In the genomic region with DNA sequence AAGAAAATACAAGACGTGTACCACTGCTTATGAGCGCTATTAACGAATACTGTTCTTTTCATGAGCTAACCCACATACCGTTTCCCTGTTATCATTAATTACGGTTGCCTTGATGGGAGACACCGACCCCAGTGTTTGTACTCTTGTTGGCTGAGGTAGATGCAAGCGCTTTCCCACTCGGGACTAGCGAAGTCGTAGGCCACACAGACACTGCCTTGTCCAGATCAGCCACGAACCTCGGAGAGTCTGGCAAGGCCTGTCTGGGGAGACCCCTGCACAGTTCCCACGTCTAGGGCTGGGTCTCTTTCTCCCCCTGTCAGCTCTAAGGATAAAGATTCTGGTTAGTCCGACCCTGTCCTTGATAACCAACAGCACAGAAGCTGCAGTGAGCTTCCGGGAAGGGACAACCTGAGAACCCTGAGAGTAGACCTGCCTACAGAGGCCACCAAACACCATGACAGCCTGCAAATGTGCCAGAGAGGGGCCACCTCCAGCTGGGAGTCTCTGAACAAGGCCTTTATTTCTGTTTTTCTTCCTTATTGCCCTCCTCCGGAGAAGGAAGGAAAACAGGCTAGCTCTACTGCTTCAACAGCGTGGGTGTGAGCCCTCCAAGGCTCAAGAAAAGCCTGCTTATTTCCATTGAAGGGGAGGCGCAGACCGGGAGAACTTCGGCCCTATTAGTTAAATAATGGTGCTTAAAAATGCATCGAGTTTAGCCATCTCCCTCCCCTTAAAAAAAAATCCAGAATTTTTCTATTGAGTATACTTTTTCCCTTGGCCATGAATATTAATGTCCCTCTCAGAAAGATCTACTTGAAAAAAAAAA, we compare ENCODE assay signal across 17 mouse cellular contexts.
DNase-seq lines count a peak whose midpoint lies in the region; ATAC-seq lines count a peak whose summit lies in the region.
"Had no signal": no experiment of that assay in that cellular context is flagged by ENCODE, and none has a peak within 500 bp of the region (broad histone marks: within the 10 kb centered on the region; RNA-seq: fewer than 3 reads in every experiment).

No protein-coding gene starts in this region.

- ATAC-seq in neural tube, embryonic 11.5 days (ENCODE audit: insufficient read depth, low FRiP score, low TSS enrichment), result no peak
- ATAC-seq in hindbrain, embryonic 14.5 days (ENCODE audit: low FRiP score), result no peak
- ATAC-seq in midbrain, embryonic 12.5 days (ENCODE audit: low FRiP score, low read depth), result no peak
- ATAC-seq in liver, embryonic 12.5 days, result no peak

- no peaks in the 10 kb centered on the region for H3K36me3 ChIP-seq in neural tube, embryonic 11.5 days (ENCODE audit: control insufficient read depth, insufficient read depth, low read length)
- H3K36me3 ChIP-seq in hindbrain, embryonic 14.5 days (replicated peaks; ENCODE audit: control insufficient read depth, insufficient read depth), result no peaks in the 10 kb centered on the region
- no peaks in the 10 kb centered on the region for H3K36me3 ChIP-seq in midbrain, embryonic 12.5 days
- H3K36me3 ChIP-seq in liver, embryonic 12.5 days, result no peaks in the 10 kb centered on the region
- no peaks in the 10 kb centered on the region for H3K36me3 ChIP-seq in limb, embryonic 10.5 days
- H3K36me3 ChIP-seq: heart, embryonic 10.5 days; lung, embryonic 15.5 days had no signal

- H3K27ac ChIP-seq in neural tube, embryonic 11.5 days (ENCODE audit: low read depth, low read length), result peak overlapping the region; percentile 28; the same call in 1 of the 2 replicates
- peak overlapping the region; percentile 93 for H3K27ac ChIP-seq in hindbrain, embryonic 14.5 days
- peak overlapping the region; percentile 88 for H3K27ac ChIP-seq in midbrain, embryonic 12.5 days (replicated peaks)
- no peak overlapping the region for H3K27ac ChIP-seq in liver, embryonic 12.5 days
- no peak overlapping the region for H3K27ac ChIP-seq in limb, embryonic 10.5 days
- H3K27ac ChIP-seq: heart, embryonic 10.5 days; kidney, postnatal 0 days; lung, embryonic 15.5 days had no signal

- H3K27me3 ChIP-seq in neural tube, embryonic 11.5 days (ENCODE audit: control insufficient read depth, insufficient read depth, low read length), result no peaks in the 10 kb centered on the region
- H3K27me3 ChIP-seq in hindbrain, embryonic 14.5 days (ENCODE audit: control insufficient read depth, insufficient read depth, low read length), result no peaks in the 10 kb centered on the region
- no peaks in the 10 kb centered on the region for H3K27me3 ChIP-seq in midbrain, embryonic 12.5 days
- peaks cover 4% of the 10 kb centered on the region; the same call in 1 of the 2 replicates for H3K27me3 ChIP-seq in liver, embryonic 12.5 days (replicated peaks)
- H3K27me3 ChIP-seq in limb, embryonic 10.5 days (ENCODE audit: low read depth, poor library complexity, severe bottlenecking), result peaks cover 45% of the 10 kb centered on the region
- H3K27me3 ChIP-seq: lung, embryonic 15.5 days had no signal

- H3K9me3 ChIP-seq in neural tube, embryonic 11.5 days (ENCODE audit: control insufficient read depth, low read length), result no peaks in the 10 kb centered on the region
- no peaks in the 10 kb centered on the region for H3K9me3 ChIP-seq in hindbrain, embryonic 14.5 days (ENCODE audit: control insufficient read depth, low read length)
- H3K9me3 ChIP-seq in midbrain, embryonic 12.5 days, result no peaks in the 10 kb centered on the region
- no peaks in the 10 kb centered on the region for H3K9me3 ChIP-seq in liver, embryonic 12.5 days (replicated peaks)
- no peaks in the 10 kb centered on the region for H3K9me3 ChIP-seq in limb, embryonic 10.5 days (replicated peaks)
- H3K9me3 ChIP-seq: heart, embryonic 10.5 days; lung, embryonic 15.5 days had no signal

- 54% methylated on average over 21 of the region's 21 CpGs for WGBS in neural tube, embryonic 11.5 days
- 34% methylated on average over 21 of the region's 21 CpGs for WGBS in hindbrain, embryonic 14.5 days
- 53% methylated on average over 21 of the region's 21 CpGs for WGBS in midbrain, embryonic 12.5 days
- WGBS in liver, embryonic 12.5 days (ENCODE audit: insufficient replicate concordance), result 68% methylated on average over 21 of the region's 21 CpGs
- 75% methylated on average over 21 of the region's 21 CpGs for WGBS in limb, embryonic 10.5 days

- H3K4me1 ChIP-seq in neural tube, embryonic 11.5 days (ENCODE audit: control insufficient read depth, insufficient read depth, low read length), result peaks cover 9% of the 10 kb centered on the region; the same call in 1 of the 2 replicates
- H3K4me1 ChIP-seq in hindbrain, embryonic 14.5 days (replicated peaks; ENCODE audit: control insufficient read depth, insufficient read depth, low read length), result peaks cover 33% of the 10 kb centered on the region
- H3K4me1 ChIP-seq in midbrain, embryonic 12.5 days, result peaks cover 40% of the 10 kb centered on the region
- H3K4me1 ChIP-seq in liver, embryonic 12.5 days, result no peaks in the 10 kb centered on the region
- peaks cover 4% of the 10 kb centered on the region; the same call in 1 of the 2 replicates for H3K4me1 ChIP-seq in limb, embryonic 10.5 days
- H3K4me1 ChIP-seq: lung, embryonic 15.5 days had no signal

- no peak overlapping the region for H3K4me2 ChIP-seq in neural tube, embryonic 11.5 days (ENCODE audit: low read depth)
- peak overlapping the region; percentile 43 for H3K4me2 ChIP-seq in hindbrain, embryonic 14.5 days (replicated peaks)
- H3K4me2 ChIP-seq in midbrain, embryonic 12.5 days (replicated peaks), result 0 out of 2 replicates have a peak overlapping the region, but pooled peaks have one; percentile 19
- H3K4me2 ChIP-seq in liver, embryonic 12.5 days, result no peak overlapping the region

- H3K4me3 ChIP-seq in neural tube, embryonic 11.5 days (ENCODE audit: low read depth, low read length), result no peak overlapping the region
- no peak overlapping the region for H3K4me3 ChIP-seq in hindbrain, embryonic 14.5 days (replicated peaks; ENCODE audit: low read length)
- H3K4me3 ChIP-seq in midbrain, embryonic 12.5 days, result no peak overlapping the region
- no peak overlapping the region for H3K4me3 ChIP-seq in liver, embryonic 12.5 days
- no peak overlapping the region for H3K4me3 ChIP-seq in limb, embryonic 10.5 days
- H3K4me3 ChIP-seq: heart, embryonic 10.5 days; lung, embryonic 15.5 days had no signal

- H3K9ac ChIP-seq in neural tube, embryonic 11.5 days (ENCODE audit: low read length), result no peak overlapping the region
- no peak overlapping the region for H3K9ac ChIP-seq in hindbrain, embryonic 14.5 days
- H3K9ac ChIP-seq in midbrain, embryonic 12.5 days (replicated peaks), result no peak overlapping the region; the same call in 1 of the 2 replicates
- no peak overlapping the region for H3K9ac ChIP-seq in liver, embryonic 12.5 days
- H3K9ac ChIP-seq: lung, embryonic 15.5 days had no signal

- DNase-seq in neural tube, embryonic 11.5 days (ENCODE audit: low spot score), result no peak
- no peak for DNase-seq in neural tube, embryonic 10.5 days (ENCODE audit: extremely low spot score, low spot score)
- DNase-seq in hindbrain, embryonic 14.5 days (ENCODE audit: low spot score), result no peak
- DNase-seq in telencephalon, adult 2 months (ENCODE audit: low read depth, low spot score), result peak; percentile 4
- DNase-seq in testis, postnatal 14 days (ENCODE audit: low spot score), result no peak
- DNase-seq in limb, embryonic 10.5 days (ENCODE audit: low spot score), result no peak
- DNase-seq: adrenal gland, adult 2 months; cerebellum, adult 9-11 months; gastrocnemius, postnatal 10 days; heart, postnatal 4 days; liver; thymus, postnatal 4 days had no signal

Comparison
In these comparisons a context has a peak if more than half of its experiments do, and no peak if none do; other contexts are left out.
1. H3K27ac ChIP-seq: peak in neural tube, embryonic 11.5 days (single experiment), hindbrain, embryonic 14.5 days (single experiment) and midbrain, embryonic 12.5 days (single experiment); none in liver, embryonic 12.5 days (single experiment) and limb, embryonic 10.5 days (single experiment).
2. H3K4me2 ChIP-seq: peak in hindbrain, embryonic 14.5 days (single experiment) and midbrain, embryonic 12.5 days (single experiment); none in neural tube, embryonic 11.5 days (single experiment) and liver, embryonic 12.5 days (single experiment).